Comparison of ENCODE assay signal across 8 mouse cellular contexts in the genomic region with DNA sequence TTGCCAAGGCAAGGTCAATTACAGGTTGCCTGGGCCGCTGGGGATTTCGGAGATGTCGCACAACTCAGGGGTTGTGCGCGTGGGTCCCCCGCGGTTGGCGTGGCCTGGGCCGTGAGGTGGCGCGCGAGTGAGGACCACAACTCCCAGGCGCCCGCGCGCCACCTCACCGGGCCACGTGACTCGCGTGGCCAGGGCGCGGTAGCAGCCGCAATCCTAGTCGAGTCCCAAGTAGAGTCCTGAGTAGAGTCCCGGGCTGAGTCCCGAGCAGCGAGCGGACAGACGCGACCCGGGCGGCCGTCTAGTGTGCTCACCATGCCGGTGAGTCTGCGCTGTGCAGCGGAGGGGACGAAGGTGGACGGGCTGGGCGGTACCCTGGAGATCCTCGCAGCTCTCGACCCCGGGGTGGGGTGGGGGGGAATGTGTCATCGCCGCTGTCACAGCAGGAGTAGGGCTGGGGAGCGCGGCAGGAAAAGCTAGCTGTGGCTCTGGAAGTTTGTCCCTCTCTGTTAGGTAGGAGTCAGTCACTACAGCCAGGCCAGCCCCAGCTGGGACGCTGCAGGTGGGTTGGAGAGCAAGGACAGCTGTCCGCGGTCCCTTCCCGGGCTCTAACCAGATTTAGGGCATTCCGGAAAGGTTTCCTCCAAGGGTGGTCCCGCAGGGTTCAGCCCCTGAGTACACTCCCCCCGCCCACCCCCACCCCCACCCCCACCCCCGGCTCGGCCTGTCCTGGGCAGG. TPM values are rescaled to one million over a fixed set of nuclear protein-coding genes. Genes with fewer than 3 reads are reported as not detected.
DNase-seq lines count a peak whose midpoint lies in the region; ATAC-seq lines count a peak whose summit lies in the region.

No protein-coding gene starts in this region.

- no peaks in the 10 kb centered on the region for H3K9me3 ChIP-seq in forebrain, embryonic 11.5 days (ENCODE audit: control insufficient read depth, low read length)
- H3K9me3 ChIP-seq in heart, embryonic 16.5 days (replicated peaks; ENCODE audit: control insufficient read depth, low read length) = no peaks in the 10 kb centered on the region
- no peaks in the 10 kb centered on the region for H3K9me3 ChIP-seq in liver, embryonic 15.5 days (replicated peaks)
- no peaks in the 10 kb centered on the region for H3K9me3 ChIP-seq in neural tube, embryonic 12.5 days

- no peaks in the 10 kb centered on the region for H3K27me3 ChIP-seq in forebrain, embryonic 11.5 days (ENCODE audit: control insufficient read depth, insufficient read depth, low read length)
- no peaks in the 10 kb centered on the region for H3K27me3 ChIP-seq in heart, embryonic 16.5 days (ENCODE audit: control insufficient read depth, insufficient read depth, low read length)
- H3K27me3 ChIP-seq in liver, embryonic 15.5 days = no peaks in the 10 kb centered on the region; the same call in 1 of the 2 replicates
- H3K27me3 ChIP-seq in neural tube, embryonic 12.5 days (replicated peaks) = no peaks in the 10 kb centered on the region

- H3K4me2 ChIP-seq in forebrain, embryonic 11.5 days (ENCODE audit: low read depth, low read length, severe bottlenecking) = peak overlapping the region; percentile 86
- peak overlapping the region; percentile 86 for H3K4me2 ChIP-seq in heart, embryonic 16.5 days (ENCODE audit: low read depth, low read length)
- peak overlapping the region; percentile 80 for H3K4me2 ChIP-seq in liver, embryonic 15.5 days
- H3K4me2 ChIP-seq in neural tube, embryonic 12.5 days (replicated peaks) = peak overlapping the region; percentile 92

- H3K4me3 ChIP-seq in brown adipose tissue, adult 24 weeks (ENCODE audit: insufficient read depth, low read depth, low read length) = peak overlapping the region; percentile 87
- peak overlapping the region; percentile 69 for H3K4me3 ChIP-seq in forebrain, embryonic 11.5 days (ENCODE audit: low read depth, low read length)
- peak overlapping the region; percentile 92 for H3K4me3 ChIP-seq in heart, embryonic 16.5 days (ENCODE audit: low read length)
- H3K4me3 ChIP-seq in liver, embryonic 15.5 days (replicated peaks) = peak overlapping the region; percentile 65
- H3K4me3 ChIP-seq in neural tube, embryonic 12.5 days = peak overlapping the region; percentile 74

- H3K9ac ChIP-seq in forebrain, embryonic 11.5 days (ENCODE audit: low read length) = peak overlapping the region; percentile 63
- H3K9ac ChIP-seq in heart, embryonic 16.5 days (ENCODE audit: low read length) = peak overlapping the region; percentile 91
- H3K9ac ChIP-seq in liver, embryonic 15.5 days = peak overlapping the region; percentile 55
- H3K9ac ChIP-seq in neural tube, embryonic 12.5 days = peak overlapping the region; percentile 65

- H3K27ac ChIP-seq in brown adipose tissue, adult 24 weeks (replicated peaks; ENCODE audit: low read depth, low read length) = peak overlapping the region; percentile 64
- no peak overlapping the region for H3K27ac ChIP-seq in forebrain, embryonic 11.5 days (ENCODE audit: low read depth, low read length)
- H3K27ac ChIP-seq in heart, embryonic 16.5 days (ENCODE audit: low read length) = peak overlapping the region; percentile 89
- H3K27ac ChIP-seq in liver, embryonic 15.5 days (replicated peaks) = peak overlapping the region; percentile 57
- 0 out of 2 replicates have a peak overlapping the region, but pooled peaks have one; percentile 15 for H3K27ac ChIP-seq in neural tube, embryonic 12.5 days

- H3K36me3 ChIP-seq in forebrain, embryonic 11.5 days (ENCODE audit: control insufficient read depth, insufficient read depth, low read length) = no peaks in the 10 kb centered on the region
- H3K36me3 ChIP-seq in heart, embryonic 16.5 days (ENCODE audit: control insufficient read depth, insufficient read depth) = no peaks in the 10 kb centered on the region
- H3K36me3 ChIP-seq in liver, embryonic 15.5 days (replicated peaks) = no peaks in the 10 kb centered on the region
- no peaks in the 10 kb centered on the region for H3K36me3 ChIP-seq in neural tube, embryonic 12.5 days

- H3K4me1 ChIP-seq in brown adipose tissue, adult 24 weeks (ENCODE audit: control insufficient read depth, insufficient read depth, insufficient read length, low read length) = peaks cover 14% of the 10 kb centered on the region; the same call in 1 of the 2 replicates
- peaks cover 3% of the 10 kb centered on the region; the same call in 1 of the 2 replicates for H3K4me1 ChIP-seq in forebrain, embryonic 11.5 days (replicated peaks; ENCODE audit: control insufficient read depth, insufficient read depth, low read length)
- H3K4me1 ChIP-seq in heart, embryonic 16.5 days (ENCODE audit: control insufficient read depth, insufficient read depth, low read length) = peaks cover 28% of the 10 kb centered on the region
- H3K4me1 ChIP-seq in liver, embryonic 15.5 days (replicated peaks) = peaks cover 21% of the 10 kb centered on the region
- H3K4me1 ChIP-seq in neural tube, embryonic 12.5 days = peaks cover 8% of the 10 kb centered on the region; the same call in 1 of the 2 replicates

- DNase-seq in CD8-positive naive resting alpha-beta T cell, adult 2 months (ENCODE audit: low read depth in 2 of 2, low spot score in 2 of 2) = peak; percentile 21 to 40
- DNase-seq in forebrain, embryonic 11.5 days (ENCODE audit: low spot score) = peak; percentile 87
- DNase-seq in kidney, postnatal 25 days = peak; percentile 83 to 88
- peak; percentile 53 for DNase-seq in telencephalon, adult 2 months (ENCODE audit: low read depth, low spot score)

- peak; percentile 97 for ATAC-seq in forebrain, embryonic 11.5 days (replicated peaks; ENCODE audit: low FRiP score)
- ATAC-seq in heart, embryonic 16.5 days (replicated peaks; ENCODE audit: extremely low read depth, insufficient read depth, low FRiP score) = peak; percentile 86
- ATAC-seq in liver, embryonic 15.5 days (ENCODE audit: insufficient read depth) = peak; percentile 72
- peak; percentile 93 for ATAC-seq in neural tube, embryonic 12.5 days (ENCODE audit: low FRiP score, low read depth)

- under 1% methylated on average over 55 of the region's 55 CpGs for WGBS in forebrain, embryonic 11.5 days
- under 1% methylated on average over 55 of the region's 55 CpGs for WGBS in heart, embryonic 16.5 days
- under 1% methylated on average over 55 of the region's 55 CpGs for WGBS in liver, embryonic 15.5 days (ENCODE audit: insufficient replicate concordance)
- under 1% methylated on average over 55 of the region's 55 CpGs for WGBS in neural tube, embryonic 12.5 days

RNA-seq across cellular contexts. Expression of gene Slc31a2, which starts 24.1 kb away (rescaled TPM):
- polyA plus RNA-seq in brown adipose tissue, adult 24 weeks (2012; ENCODE audit: insufficient read depth, insufficient read length, missing spikeins) = 7.9 and 11.2 TPM in 2 replicates
- polyA plus RNA-seq in forebrain, embryonic 11.5 days (2014; fragmentation: Nextera tagmentation; extraction: Ambion mirVana) = 7.9 and 8.9 TPM in 2 replicates
- 23.8 and 24.8 TPM in 2 replicates for polyA plus RNA-seq in heart, embryonic 16.5 days (2015; fragmentation: Nextera tagmentation; extraction: Ambion mirVana)
- polyA plus RNA-seq in liver, embryonic 15.5 days (2015; fragmentation: Nextera tagmentation; extraction: Ambion mirVana) = 9.1 and 9.8 TPM in 2 replicates
- polyA plus RNA-seq in neural tube, embryonic 12.5 days (2016; fragmentation: Nextera tagmentation; extraction: Ambion mirVana) = 14.5 and 15.5 TPM in 2 replicates

RNA-seq across cellular contexts. Expression of gene Zfp37, which starts 55.6 kb away (rescaled TPM):
- polyA plus RNA-seq in brown adipose tissue, adult 24 weeks (2012; ENCODE audit: insufficient read depth, insufficient read length, missing spikeins) = 0.92 and 1.2 TPM in 2 replicates
- polyA plus RNA-seq in forebrain, embryonic 11.5 days (2014; fragmentation: Nextera tagmentation; extraction: Ambion mirVana) = 26.3 and 28.7 TPM in 2 replicates
- 4.9 and 5.7 TPM in 2 replicates for polyA plus RNA-seq in heart, embryonic 16.5 days (2015; fragmentation: Nextera tagmentation; extraction: Ambion mirVana)
- polyA plus RNA-seq in liver, embryonic 15.5 days (2015; fragmentation: Nextera tagmentation; extraction: Ambion mirVana) = 0.31 and 0.43 TPM in 2 replicates
- 21.7 and 26.3 TPM in 2 replicates for polyA plus RNA-seq in neural tube, embryonic 12.5 days (2016; fragmentation: Nextera tagmentation; extraction: Ambion mirVana)

Comparison
In these comparisons a context has a peak if more than half of its experiments do, and no peak if none do; other contexts are left out.
1. DNase-seq: peak in every context shown above with its lines; median percentile 87 in forebrain, embryonic 11.5 days; 86 in kidney, postnatal 25 days; 53 in telencephalon, adult 2 months; 30 in CD8-positive naive resting alpha-beta T cell, adult 2 months.